Mouse (Mus musculus) kidney, adult 2 months (tissue): ENCODE results near the gene Mier2. TPM values are rescaled to one million over a fixed set of nuclear protein-coding genes. Genes with fewer than 3 reads are reported as not detected.

ENCODE experiments used
- DNase-seq: peaks from one replicate; pipeline ENCODE4 v3.0.0; 2021
- H3K27ac ChIP-seq: fragments of 200-500 bp; 2 replicates; pipeline ENCODE4 v1.5.1; 2012; ENCODE audit warnings: low read depth, low read length, control low read depth, inconsistent platforms; ENCODE audit not compliant: insufficient read depth
- H3K27me3 ChIP-seq: fragments of 200-500 bp; replicated peaks from 2 replicates; pipeline ENCODE4 v1.6.1; 2012; ENCODE audit warnings: mild to moderate bottlenecking, moderate library complexity, low read length, inconsistent platforms; ENCODE audit not compliant: control insufficient read depth, insufficient read depth
- H3K36me3 ChIP-seq: fragments of 200-500 bp; 2 replicates; pipeline ENCODE4 v1.6.1; 2012; ENCODE audit warnings: mild to moderate bottlenecking, moderate library complexity, low read length, inconsistent platforms; ENCODE audit not compliant: control insufficient read depth, insufficient read depth
- H3K4me1 ChIP-seq: fragments of 200-500 bp; 2 replicates; pipeline ENCODE4 v1.6.1; 2011; ENCODE audit warnings: low read length; ENCODE audit not compliant: control insufficient read depth, insufficient read depth
- H3K4me3 ChIP-seq: fragments of 200-500 bp; 2 replicates; pipeline ENCODE4 v1.5.1; 2011; ENCODE audit warnings: mild to moderate bottlenecking, low read depth, low read length, control low read depth; ENCODE audit not compliant: insufficient read depth
- CTCF ChIP-seq: fragments of 200-500 bp; conservative IDR thresholded peaks from 2 replicates; pipeline ENCODE4 v1.5.1; 2011; ENCODE audit warnings: low read depth, mild to moderate bottlenecking, control low read depth, low read length, moderate library complexity, mixed read lengths; ENCODE audit not compliant: insufficient read depth, insufficient read length
- POLR2A ChIP-seq: fragments of 200-500 bp; IDR thresholded peaks from one replicate; pipeline ENCODE4 v1.6.1; 2011; ENCODE audit warnings: low read depth, low read length, control low read depth
- WGBS: fragments of 180-500 bp; shearing (Covaris S2); methylation state at CpG from one replicate; pipeline ENCODE4 v1.1.7; 2018; 5-methylcytosine and 5-hydroxymethylcytosine counted together
- polyA plus RNA-seq: library from polyadenylated mRNA; depleted of rRNA; stranded (reverse); fragments of >200 nt; gene quantifications from 2 replicates; pipeline ENCODE4 v1.2.3, GENCODE M21; 2012

Gene Mier2
- polyA plus RNA-seq, 1 experiment = 35.0 TPM

- H3K4me1 ChIP-seq = no peaks in the 10 kb centered on the region
- WGBS = 82% methylated on average over 8 of the region's 8 CpGs
- H3K36me3 ChIP-seq = no peaks in the 10 kb centered on the region
- H3K4me3 ChIP-seq = no peak overlapping the region
- TF ChIP-seq CTCF (no peak), POLR2A (no peak)
- DNase-seq = no peak
- no peaks in the 10 kb centered on the region for H3K27me3 ChIP-seq
- no peak overlapping the region for H3K27ac ChIP-seq
These were observed 26.5 kb upstream of the Mier2 start for GRCm38 (mm10) chr10:79581501-79581900.

GRCm38 (mm10) chr10:79580811-79581210, 25.8 kb upstream of the Mier2 start:
- H3K36me3 ChIP-seq = no peaks in the 10 kb centered on the region
- 49% methylated on average over 6 of the region's 6 CpGs for WGBS
- DNase-seq = peak; percentile 20
- H3K27me3 ChIP-seq = no peaks in the 10 kb centered on the region
- H3K4me1 ChIP-seq = no peaks in the 10 kb centered on the region
- no peak overlapping the region for H3K4me3 ChIP-seq
- H3K27ac ChIP-seq = no peak overlapping the region
- TF ChIP-seq CTCF (peak; percentile 60), POLR2A (no peak)

GRCm38 (mm10) chr10:79580356-79580755, 25.4 kb upstream of the Mier2 start:
- Histone ChIP-seq H3K27me3 (no peaks in the 10 kb centered on the region), H3K4me3 (no peak overlapping the region), H3K4me1 (no peaks in the 10 kb centered on the region), H3K36me3 (no peaks in the 10 kb centered on the region), H3K27ac (no peak overlapping the region)
- TF ChIP-seq POLR2A (no peak), CTCF (no peak)
- no peak for DNase-seq
- 74% methylated on average over 7 of the region's 7 CpGs for WGBS

- Histone ChIP-seq H3K27me3 (no peaks in the 10 kb centered on the region), H3K27ac (no peak overlapping the region), H3K36me3 (no peaks in the 10 kb centered on the region), H3K4me3 (no peak overlapping the region), H3K4me1 (no peaks in the 10 kb centered on the region)
- DNase-seq = no peak
- 75% methylated on average over 12 of the region's 12 CpGs for WGBS
- TF ChIP-seq CTCF = no peak
- no peak for TF ChIP-seq POLR2A
These were observed 24.8 kb upstream of the Mier2 start for GRCm38 (mm10) chr10:79579781-79580180.

- Histone ChIP-seq H3K4me3 (no peak overlapping the region), H3K4me1 (no peaks in the 10 kb centered on the region), H3K27ac (no peak overlapping the region), H3K36me3 (no peaks in the 10 kb centered on the region), H3K27me3 (no peaks in the 10 kb centered on the region)
- TF ChIP-seq POLR2A = no peak
- no peak for TF ChIP-seq CTCF
- DNase-seq = no peak
- WGBS = 76% methylated on average over 7 of the region's 7 CpGs
These were observed 23.9 kb upstream of the Mier2 start for GRCm38 (mm10) chr10:79578891-79579290.

GRCm38 (mm10) chr10:79578276-79578675, 23.3 kb upstream of the Mier2 start:
- H3K27ac ChIP-seq = no peak overlapping the region
- DNase-seq = no peak
- H3K4me3 ChIP-seq = no peak overlapping the region
- TF ChIP-seq POLR2A = no peak
- TF ChIP-seq CTCF = no peak
- H3K27me3 ChIP-seq = no peaks in the 10 kb centered on the region
- H3K4me1 ChIP-seq = no peaks in the 10 kb centered on the region
- 70% methylated on average over 9 of the region's 9 CpGs for WGBS
- H3K36me3 ChIP-seq = no peaks in the 10 kb centered on the region

GRCm38 (mm10) chr10:79577376-79577775, 22.4 kb upstream of the Mier2 start:
- DNase-seq = no peak
- H3K27ac ChIP-seq = no peak overlapping the region
- no peaks in the 10 kb centered on the region for H3K4me1 ChIP-seq
- no peaks in the 10 kb centered on the region for H3K36me3 ChIP-seq
- 77% methylated on average over 4 of the region's 4 CpGs for WGBS
- H3K4me3 ChIP-seq = no peak overlapping the region
- no peak for TF ChIP-seq CTCF
- no peak for TF ChIP-seq POLR2A
- H3K27me3 ChIP-seq = no peaks in the 10 kb centered on the region

GRCm38 (mm10) chr10:79575754-79576153, 20.8 kb upstream of the Mier2 start:
- H3K27ac ChIP-seq = no peak overlapping the region
- DNase-seq = no peak
- no peaks in the 10 kb centered on the region for H3K4me1 ChIP-seq
- 58% methylated on average over 6 of the region's 6 CpGs for WGBS
- TF ChIP-seq POLR2A = no peak
- TF ChIP-seq CTCF = no peak
- H3K4me3 ChIP-seq = no peak overlapping the region
- no peaks in the 10 kb centered on the region for H3K27me3 ChIP-seq
- H3K36me3 ChIP-seq = no peaks in the 10 kb centered on the region
